In the genomic region with DNA sequence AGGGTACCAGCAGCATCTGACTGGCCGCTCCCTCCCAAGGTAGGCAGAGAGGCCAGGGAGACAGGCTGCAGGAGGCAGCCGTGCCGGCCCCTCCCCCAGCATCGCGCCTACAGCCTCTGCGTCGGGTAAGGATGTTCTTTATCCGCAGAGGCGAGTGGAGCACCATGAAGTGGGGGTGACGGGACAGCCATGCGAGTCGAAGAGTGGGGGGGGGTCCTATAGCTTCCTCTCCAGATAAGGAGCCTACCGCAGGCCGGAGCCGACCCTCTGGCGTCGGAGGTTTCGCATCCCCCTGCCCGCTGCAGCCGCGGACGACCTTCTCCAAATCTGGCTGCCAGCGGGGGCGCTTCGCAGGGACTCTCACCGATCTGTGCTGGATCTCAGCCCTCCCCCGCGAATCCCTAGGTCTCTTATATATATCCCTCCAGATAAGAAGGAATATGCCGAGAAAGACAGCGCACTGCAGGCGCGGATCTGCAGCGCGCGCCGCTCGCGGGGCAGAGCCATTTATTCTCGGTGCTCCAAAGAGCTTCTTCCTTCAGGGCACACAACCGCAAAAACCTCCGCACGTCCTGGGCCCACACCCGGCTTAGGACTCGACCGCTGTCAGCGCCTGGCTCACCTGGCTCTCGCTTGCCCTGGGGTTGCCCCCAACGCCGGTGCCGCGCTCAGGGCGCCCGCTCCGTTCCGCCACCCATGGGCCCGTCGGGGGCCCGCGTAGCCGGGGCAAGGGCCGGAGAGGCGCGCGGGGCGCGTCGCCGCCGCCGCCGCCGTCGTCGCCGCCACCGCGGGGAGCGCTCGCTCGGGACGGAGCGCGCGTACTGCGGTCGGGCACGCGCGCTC, we compare ENCODE assay signal across 8 mouse cellular contexts. TPM values are rescaled to one million over a fixed set of nuclear protein-coding genes. Genes with fewer than 3 reads are reported as not detected.
A peak's percentile ranks its signal among the peaks of the same experiment; 100 is the strongest.
DNase-seq lines count a peak whose midpoint lies in the region; ATAC-seq and TF ChIP-seq lines count a peak whose summit lies in the region.

No protein-coding gene starts in this region.

- peaks cover 16% of the 10 kb centered on the region for H3K4me1 ChIP-seq in thymus, adult 2 months (replicated peaks; ENCODE audit: control insufficient read depth, insufficient read depth, low read length)
- H3K4me1 ChIP-seq in lung, embryonic 14.5 days (ENCODE audit: insufficient read depth): peaks cover 8% of the 10 kb centered on the region; the same call in 1 of the 2 replicates

- H3K4me3 ChIP-seq in thymus, adult 2 months (ENCODE audit: control insufficient read depth, insufficient read depth, low read length): peak overlapping the region; percentile 42
- H3K4me3 ChIP-seq in lung, embryonic 14.5 days (ENCODE audit: low read depth, low read length): peak overlapping the region; percentile 68

- DNase-seq in thymus, adult 2 months: peak; percentile 9
- DNase-seq in thymus, postnatal 25 days: no peak
- peak; percentile 82 to 84 for DNase-seq in cerebellum, adult 18-20 months
- DNase-seq in kidney, postnatal 10 days: peak; percentile 38
- peak; percentile 29 for DNase-seq in lung, embryonic 14.5 days
- DNase-seq in right cerebral cortex, postnatal 10 days (ENCODE audit: low spot score in 2 of 2): peak; percentile 77 to 78
- DNase-seq in urinary bladder, postnatal 4 days (ENCODE audit: low spot score in 2 of 2): no peak

- 4% methylated on average over 89 of the region's 89 CpGs for WGBS in thymus, adult 2 months
- under 1% methylated on average over 89 of the region's 89 CpGs for WGBS in lung, embryonic 14.5 days

- peaks cover 17% of the 10 kb centered on the region for H3K27me3 ChIP-seq in thymus, adult 2 months (ENCODE audit: control insufficient read depth, insufficient read depth, low read length)
- H3K27me3 ChIP-seq in lung, embryonic 14.5 days (ENCODE audit: insufficient read depth, low read length): peaks cover 46% of the 10 kb centered on the region

- no peak overlapping the region for H3K27ac ChIP-seq in thymus, adult 2 months (ENCODE audit: control insufficient read depth, insufficient read depth, low read length)
- peak overlapping the region; percentile 63 for H3K27ac ChIP-seq in lung, embryonic 14.5 days (ENCODE audit: low read depth)

- H3K36me3 ChIP-seq in thymus, adult 2 months (ENCODE audit: control insufficient read depth, insufficient read depth, low read length): no peaks in the 10 kb centered on the region
- H3K36me3 ChIP-seq in lung, embryonic 14.5 days (ENCODE audit: insufficient read depth): no peaks in the 10 kb centered on the region

- H3K9ac ChIP-seq in lung, embryonic 14.5 days: peak overlapping the region; percentile 72

- peak; percentile 25 for ATAC-seq in frontal cortex, adult (ENCODE audit: low TSS enrichment)
- ATAC-seq in lung, embryonic 14.5 days (ENCODE audit: insufficient read depth): peak; percentile 37

- H3K9me3 ChIP-seq in lung, embryonic 14.5 days (ENCODE audit: low read depth, low read length): no peaks in the 10 kb centered on the region

- no peak for TF ChIP-seq POLR2A in thymus, adult 2 months (IDR thresholded peaks at IDR 0.05; ENCODE audit: control insufficient read depth, extremely low read depth, insufficient read depth, low read length, poor library complexity)

- no peak for TF ChIP-seq CTCF in thymus, adult 2 months (IDR thresholded peaks at IDR 0.05; ENCODE audit: borderline replicate concordance, control insufficient read depth, extremely low read depth, insufficient read depth, low read length, poor library complexity)
- no peak for TF ChIP-seq CTCF in lung, embryonic 14.5 days (IDR thresholded peaks at IDR 0.05; ENCODE audit: low read depth)

- peak overlapping the region; percentile 97 for H3K4me2 ChIP-seq in lung, embryonic 14.5 days

RNA-seq across cellular contexts. Expression of gene Dusp8, which starts 1.1 kb away (rescaled TPM):
- 0.98 and 4.0 TPM in 2 replicates for polyA plus RNA-seq in thymus, adult 2 months (2012; rRNA removed)
- 1.8 and 1.9 TPM in 2 replicates for polyA plus RNA-seq in lung, embryonic 14.5 days (2014; fragmentation: Nextera tagmentation; extraction: Ambion mirVana)

RNA-seq across cellular contexts. Expression of gene Gm45618, which starts 26.0 kb away (rescaled TPM):
- polyA plus RNA-seq in thymus, adult 2 months (2012; rRNA removed): not detected in 2 replicates
- polyA plus RNA-seq in lung, embryonic 14.5 days (2014; fragmentation: Nextera tagmentation; extraction: Ambion mirVana): not detected in 2 replicates

RNA-seq across cellular contexts. Expression of gene Mob2, which starts 33.7 kb away (rescaled TPM):
- 62.6 and 73.5 TPM in 2 replicates for polyA plus RNA-seq in thymus, adult 2 months (2012; rRNA removed)
- 76.2 and 78.4 TPM in 2 replicates for polyA plus RNA-seq in lung, embryonic 14.5 days (2014; fragmentation: Nextera tagmentation; extraction: Ambion mirVana)

RNA-seq across cellular contexts. Expression of gene Gm39115, which starts 41.3 kb away (rescaled TPM):
- not detected in 2 replicates for polyA plus RNA-seq in thymus, adult 2 months (2012; rRNA removed)
- polyA plus RNA-seq in lung, embryonic 14.5 days (2014; fragmentation: Nextera tagmentation; extraction: Ambion mirVana): not detected in 2 replicates

RNA-seq across cellular contexts. Expression of gene Gm45337, which starts 49.9 kb away (rescaled TPM):
- polyA plus RNA-seq in thymus, adult 2 months (2012; rRNA removed): not detected in 2 replicates
- not detected in 2 replicates for polyA plus RNA-seq in lung, embryonic 14.5 days (2014; fragmentation: Nextera tagmentation; extraction: Ambion mirVana)

Comparison
In these comparisons a context has a peak if more than half of its experiments do, and no peak if none do; other contexts are left out.
1. DNase-seq: peak in thymus, adult 2 months (single experiment), cerebellum, adult 18-20 months (2 of 2), kidney, postnatal 10 days (single experiment), lung, embryonic 14.5 days (single experiment) and right cerebral cortex, postnatal 10 days (2 of 2); none in thymus, postnatal 25 days (single experiment) and urinary bladder, postnatal 4 days (0 of 2).